17 mouse cellular contexts compared by ENCODE assay signal in the genomic region with DNA sequence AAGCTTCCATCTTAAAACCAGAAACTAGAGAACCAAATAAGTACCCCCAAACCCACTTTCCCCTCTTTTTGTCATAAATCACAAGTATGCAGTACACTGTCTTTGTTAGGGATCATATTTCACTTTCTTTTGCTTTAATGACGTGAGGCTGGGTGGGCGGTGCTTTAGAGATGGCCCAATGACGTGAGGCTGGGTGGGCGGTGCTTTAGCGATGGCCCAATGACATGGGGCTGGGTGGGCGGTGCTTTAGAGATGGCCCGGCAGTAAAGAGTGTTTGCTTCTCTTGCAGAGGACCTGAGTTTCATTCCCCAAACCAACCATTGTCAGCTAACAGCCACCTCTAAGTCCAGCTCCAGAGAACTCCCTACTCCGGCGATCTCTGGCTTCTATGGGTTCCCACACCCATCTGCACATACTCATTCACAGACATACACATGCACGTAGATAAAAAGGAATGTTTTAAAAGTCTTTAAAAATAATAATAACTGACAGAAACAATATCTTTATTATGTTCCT. TPM values are rescaled to one million over a fixed set of nuclear protein-coding genes. Genes with fewer than 3 reads are reported as not detected.
"Had no signal": no experiment of that assay in that cellular context is flagged by ENCODE, and none has a peak within 500 bp of the region (broad histone marks: within the 10 kb centered on the region; RNA-seq: fewer than 3 reads in every experiment).

No protein-coding gene starts in this region.

- H3K36me3 ChIP-seq: limb, embryonic 12.5 days; liver, embryonic 13.5 days; midbrain, embryonic 10.5 days; neural tube, embryonic 15.5 days had no signal

- DNase-seq: kidney, postnatal 36 days; liver; liver, embryonic 13.5 days; liver, postnatal 0 days; midbrain, embryonic 14.5 days; right cerebral cortex, adult 18-20 months; right cerebral cortex, postnatal 25 days; thymus, adult 18-20 months; thymus, postnatal 14 days had no signal

- H3K4me3 ChIP-seq: layer of hippocampus, adult 2 months; limb, embryonic 12.5 days; liver, embryonic 13.5 days; midbrain, embryonic 10.5 days; myocyte; neural tube, embryonic 15.5 days had no signal

- H3K9me3 ChIP-seq: limb, embryonic 12.5 days; liver, embryonic 13.5 days; midbrain, embryonic 10.5 days; neural tube, embryonic 15.5 days had no signal

- H3K27ac ChIP-seq: kidney, postnatal 0 days; layer of hippocampus, adult 2 months; limb, embryonic 12.5 days; liver, embryonic 13.5 days; midbrain, embryonic 10.5 days; neural tube, embryonic 15.5 days had no signal

- H3K9ac ChIP-seq: limb, embryonic 12.5 days; liver, embryonic 13.5 days; liver, postnatal 0 days; neural tube, embryonic 15.5 days had no signal

- H3K4me1 ChIP-seq: limb, embryonic 12.5 days had no signal

- H3K27me3 ChIP-seq: limb, embryonic 12.5 days; liver, embryonic 13.5 days; neural tube, embryonic 15.5 days had no signal

RNA-seq across cellular contexts. Expression of gene Siah3, which starts 59.2 kb away (rescaled TPM):
- total RNA-seq: megakaryocyte progenitor cell, adult 5-6 weeks had no signal
- polyA plus RNA-seq: lung, embryonic 16.5 days; myocyte had no signal
